Mouse (Mus musculus): ENCODE data around the gene Pus7.
"Not testable (repeated sequence)": the region's sequence is repeated elsewhere in the genome, so short reads cannot be mapped to it uniquely, and the experiment has no call there.

Pus7 gene

GRCm38 (mm10) chr5:23749882-23750281 is 33.6 kb downstream of the Pus7 start:
- DNase-seq, result no peak

- DNase-seq, result no peak
Measured at GRCm38 (mm10) chr5:23743261-23743660, 40.2 kb downstream of the Pus7 start.

GRCm38 (mm10) chr5:23737111-23737510 is 46.4 kb downstream of the Pus7 start:
- no peak for DNase-seq

GRCm38 (mm10) chr5:23736366-23736765 is 47.1 kb downstream of the Pus7 start:
- DNase-seq, result no peak

- no peak for DNase-seq
Measured at GRCm38 (mm10) chr5:23721956-23722355, 61.6 kb downstream of the Pus7 start.

GRCm38 (mm10) chr5:23718881-23719328 is 64.6 kb downstream of the Pus7 start:
- DNase-seq, result no peak

- DNase-seq, result no peak
Measured at GRCm38 (mm10) chr5:23718182-23718534, 65.4 kb downstream of the Pus7 start.

- no peak for DNase-seq
Measured at GRCm38 (mm10) chr5:23717469-23718181, 65.9 kb downstream of the Pus7 start.

GRCm38 (mm10) chr5:23713401-23714335 is 69.8 kb downstream of the Pus7 start:
- no peak for DNase-seq

GRCm38 (mm10) chr5:23712130-23713001 is 71.1 kb downstream of the Pus7 start:
- DNase-seq, result peak; percentile 73 to 80

- DNase-seq, result peak in 1 of 2 experiments; percentile 16
Measured at GRCm38 (mm10) chr5:23711671-23712129, 71.8 kb downstream of the Pus7 start.

GRCm38 (mm10) chr5:23711244-23711643 is 72.3 kb downstream of the Pus7 start:
- no peak for DNase-seq

GRCm38 (mm10) chr5:23709661-23710060 is 73.8 kb downstream of the Pus7 start:
- no peak for DNase-seq

- not testable (repeated sequence) for DNase-seq
Measured at GRCm38 (mm10) chr5:23706601-23707597, 76.6 kb downstream of the Pus7 start.

GRCm38 (mm10) chr5:23697457-23697856 is 86.1 kb downstream of the Pus7 start:
- DNase-seq, result no peak
